Mouse (Mus musculus): ENCODE data around the gene Gkap1. TPM values are rescaled to one million over a fixed set of nuclear protein-coding genes. Genes with fewer than 3 reads are reported as not detected.
A peak's percentile ranks its signal among the peaks of the same experiment; 100 is the strongest.

The Gkap1 gene
- total RNA-seq (2021): 10 to 100 TPM; 13.7 to 18.4 TPM
- long read RNA-seq, experiment 1, transcript Gkap1-201 (12 exons, 1,523 nt): major isoform, 19 of 24 reads
- long read RNA-seq, experiment 1, partial matches to known transcripts: 0 of 24 reads
- long read RNA-seq, experiment 1, other reads (novel, unspliced or antisense): 5 of 24 reads
- long read RNA-seq, experiment 2, transcript Gkap1-201 (12 exons, 1,523 nt): major isoform, 11 of 16 reads
- long read RNA-seq, experiment 2, partial matches to known transcripts: 0 of 16 reads
- long read RNA-seq, experiment 2, other reads (novel, unspliced or antisense): 5 of 16 reads

GRCm38 (mm10) chr13:58275599-58275998, at the start of gene Gkap1:
TSS of gene Gkap1 (minus strand) at chr13:58275699.
- intact Hi-C loops (cut with DNase I): no loop called here
- DNase-seq (ENCODE audit: low spot score in 2 of 2): no peak

- intact Hi-C loops (cut with DNase I): no loop called here
- no peak for DNase-seq (ENCODE audit: low spot score in 2 of 2)
These were observed 42.3 kb upstream of the Gkap1 start for GRCm38 (mm10) chr13:58317768-58318167.

- no peak for DNase-seq (ENCODE audit: low spot score in 2 of 2)
- intact Hi-C loops (cut with DNase I): no loop called here
These were observed 39.5 kb upstream of the Gkap1 start for GRCm38 (mm10) chr13:58314991-58315390.

GRCm38 (mm10) chr13:58313758-58314157, 38.3 kb upstream of the Gkap1 start:
- no peak for DNase-seq (ENCODE audit: low spot score in 2 of 2)
- intact Hi-C loops (cut with DNase I): no loop called here

- DNase-seq (ENCODE audit: low spot score in 2 of 2): no peak
- intact Hi-C loops (cut with DNase I): no loop called here
These were observed 35.9 kb upstream of the Gkap1 start for GRCm38 (mm10) chr13:58311351-58311750.

GRCm38 (mm10) chr13:58309499-58309898, 34.0 kb upstream of the Gkap1 start:
- no peak for DNase-seq (ENCODE audit: low spot score in 2 of 2)
- intact Hi-C loops (cut with DNase I): no loop called here

GRCm38 (mm10) chr13:58307453-58307852, 32.0 kb upstream of the Gkap1 start:
- no peak for DNase-seq (ENCODE audit: low spot score in 2 of 2)
- intact Hi-C loops (cut with DNase I): no loop called here

- intact Hi-C loops (cut with DNase I): no loop called here
- no peak for DNase-seq (ENCODE audit: low spot score in 2 of 2)
These were observed 29.7 kb upstream of the Gkap1 start for GRCm38 (mm10) chr13:58305230-58305629.

- DNase-seq (ENCODE audit: low spot score in 2 of 2): no peak
- intact Hi-C loops (cut with DNase I): loop anchor here (5.0 kb wide), 1 partner anchor 245 kb away; no protein-coding TSS in a partner anchor
These were observed 27.1 kb upstream of the Gkap1 start for GRCm38 (mm10) chr13:58302421-58303145.

- DNase-seq (ENCODE audit: low spot score in 2 of 2): no peak
- intact Hi-C loops (cut with DNase I): loop anchor here (5.0 kb wide), 1 partner anchor 245 kb away; no protein-coding TSS in a partner anchor
These were observed 26.5 kb upstream of the Gkap1 start for GRCm38 (mm10) chr13:58301961-58302360.

- intact Hi-C loops (cut with DNase I): no loop called here
- DNase-seq (ENCODE audit: low spot score in 2 of 2): no peak
These were observed 23.3 kb upstream of the Gkap1 start for GRCm38 (mm10) chr13:58298756-58299155.

- intact Hi-C loops (cut with DNase I): no loop called here
- DNase-seq (ENCODE audit: low spot score in 2 of 2): no peak
These were observed 20.1 kb upstream of the Gkap1 start for GRCm38 (mm10) chr13:58295582-58295981.

- intact Hi-C loops (cut with DNase I): no loop called here
- no peak for DNase-seq (ENCODE audit: low spot score in 2 of 2)
These were observed 17.3 kb upstream of the Gkap1 start for GRCm38 (mm10) chr13:58292811-58293210.

- no peak for DNase-seq (ENCODE audit: low spot score in 2 of 2)
- intact Hi-C loops (cut with DNase I): loop anchor here (2.0 kb wide), 3 partner anchors 99 to 299 kb away; no protein-coding TSS in a partner anchor
These were observed 13.8 kb upstream of the Gkap1 start for GRCm38 (mm10) chr13:58289308-58289707.

GRCm38 (mm10) chr13:58287822-58288221, 12.3 kb upstream of the Gkap1 start:
- intact Hi-C loops (cut with DNase I): loop anchor here (2.0 kb wide), 3 partner anchors 101 to 301 kb away; no protein-coding TSS in a partner anchor
- peak; percentile 59 to 73 for DNase-seq (ENCODE audit: low spot score in 2 of 2)

- intact Hi-C loops (cut with DNase I): no loop called here
- no peak for DNase-seq (ENCODE audit: low spot score in 2 of 2)
These were observed 8.0 kb upstream of the Gkap1 start for GRCm38 (mm10) chr13:58283466-58283865.

GRCm38 (mm10) chr13:58281936-58282335, 6.4 kb upstream of the Gkap1 start:
- intact Hi-C loops (cut with DNase I): no loop called here
- DNase-seq (ENCODE audit: low spot score in 2 of 2): no peak

GRCm38 (mm10) chr13:58280528-58280927, 5.0 kb upstream of the Gkap1 start:
- intact Hi-C loops (cut with DNase I): no loop called here
- no peak for DNase-seq (ENCODE audit: low spot score in 2 of 2)

GRCm38 (mm10) chr13:58276256-58276655, 757 bp upstream of the Gkap1 start:
- DNase-seq (ENCODE audit: low spot score in 2 of 2): no peak
- intact Hi-C loops (cut with DNase I): no loop called here

- intact Hi-C loops (cut with DNase I): no loop called here
These were observed 423 bp downstream of the Gkap1 start for GRCm38 (mm10) chr13:58275076-58275475.

More at GRCm38 (mm10) chr13:58275076-58275475, 423 bp downstream of the Gkap1 start:
- no peak for DNase-seq (ENCODE audit: low spot score in 2 of 2)

Data from left cerebral cortex, postnatal 14 days (tissue).